Mouse (Mus musculus) hindbrain, postnatal 0 days (tissue): ENCODE data around the gene Fbxw11. TPM values are rescaled to one million over a fixed set of nuclear protein-coding genes. Genes with fewer than 3 reads are reported as not detected.
"Not testable (repeated sequence)": the region's sequence is repeated elsewhere in the genome, so short reads cannot be mapped to it uniquely, and the experiment has no call there.

Experiments used
- ATAC-seq: fragments of 200-750 bp; cut with Nextera tagmentation; 2 replicates; pipeline ENCODE4 v1.8.0; 2017; ENCODE audit warnings: mild to moderate bottlenecking, moderate TSS enrichment, moderate library complexity
- DNase-seq: peaks from one replicate; pipeline ENCODE4 v3.0.0-alpha.2; 2015; ENCODE audit warnings: low spot score
- H3K27ac ChIP-seq: fragments of 300-500 bp; sonication (generic); 2 replicates; pipeline ENCODE4 v1.5.1; 2014; ENCODE audit warnings: mild to moderate bottlenecking
- H3K27me3 ChIP-seq: fragments of 300-500 bp; sonication (generic); 2 replicates; pipeline ENCODE4 v1.6.1; 2014; ENCODE audit warnings: low read length, mixed read lengths; ENCODE audit not compliant: insufficient read depth
- H3K36me3 ChIP-seq: fragments of 300-500 bp; sonication (generic); 2 replicates; pipeline ENCODE4 v1.6.1; 2014; ENCODE audit warnings: low read length, mixed read lengths; ENCODE audit not compliant: insufficient read depth
- H3K4me1 ChIP-seq: fragments of 300-500 bp; sonication (generic); 2 replicates; pipeline ENCODE4 v1.6.1; 2014; ENCODE audit warnings: antibody characterized with exemption, low read length, mixed read lengths; ENCODE audit not compliant: insufficient read depth
- H3K4me2 ChIP-seq: fragments of 300-500 bp; sonication (generic); 2 replicates; pipeline ENCODE4 v1.6.1; 2014; ENCODE audit warnings: low read depth, mild to moderate bottlenecking, low read length, moderate library complexity, mixed read lengths
- H3K4me3 ChIP-seq: fragments of 300-500 bp; sonication (generic); 2 replicates; pipeline ENCODE4 v1.5.1; 2014; ENCODE audit warnings: low read length
- H3K9ac ChIP-seq: fragments of 300-500 bp; sonication (generic); replicated peaks from 2 replicates; pipeline ENCODE4 v1.6.1; 2014; ENCODE audit warnings: mild to moderate bottlenecking, low read length, moderate library complexity, mixed read lengths
- H3K9me3 ChIP-seq: fragments of 300-500 bp; sonication (generic); 2 replicates; pipeline ENCODE4 v1.6.1; 2016; ENCODE audit warnings: low read length, mixed read lengths
- CTCF ChIP-seq: IDR thresholded peaks from 2 replicates; pipeline ENCODE4 v1.5.1; 2016; ENCODE audit warnings: antibody characterized with exemption, control low read depth, low read depth
- WGBS: fragments of 180-500 bp; shearing (Covaris S2); extraction: QIAGEN DNeasy Blood & Tissue Kit; methylation state at CpG from one replicate; pipeline ENCODE4 v1.1.7; 2014; 5-methylcytosine and 5-hydroxymethylcytosine counted together
- polyA plus RNA-seq: library from polyadenylated mRNA; unstranded; fragments of >200 nt; fragmentation: Nextera tagmentation; extraction: Ambion mirVana; gene quantifications from 2 replicates; pipeline ENCODE4 v1.2.1, GENCODE M21; 2015
- total RNA-seq: library from RNA; depleted of rRNA; stranded (reverse); fragments of >200 nt; gene quantifications from 2 replicates; pipeline ENCODE4 v1.2.3, GENCODE M21; 2014

Fbxw11 gene
- total and polyA plus RNA-seq, 2 experiments from 2014 or later, result 95.4 to 149 TPM

- ATAC-seq (no peak), DNase-seq (no peak)
- no peaks in the 10 kb centered on the region for H3K9me3 ChIP-seq
- H3K36me3 ChIP-seq, result no peaks in the 10 kb centered on the region
- H3K4me1 ChIP-seq, result 0 out of 2 replicates have a peak, but pooled peaks cover 4% of the 10 kb centered on the region
- no peak overlapping the region for H3K27ac ChIP-seq
- WGBS, result 93% methylated on average over 1 of the region's 1 CpGs
- H3K4me3 ChIP-seq, result no peak overlapping the region
- no peaks in the 10 kb centered on the region for H3K27me3 ChIP-seq
- no peak for TF ChIP-seq CTCF
- H3K4me2 ChIP-seq, result no peak overlapping the region
- no peak overlapping the region for H3K9ac ChIP-seq
These were observed 50.3 kb downstream of the Fbxw11 start for GRCm38 (mm10) chr11:32692834-32693233.

GRCm38 (mm10) chr11:32693431-32694141 is 51.1 kb downstream of the Fbxw11 start:
- H3K4me3 ChIP-seq, result no peak overlapping the region
- 0 out of 2 replicates have a peak, but pooled peaks cover 4% of the 10 kb centered on the region for H3K4me1 ChIP-seq
- H3K4me2 ChIP-seq, result no peak overlapping the region
- no peaks in the 10 kb centered on the region for H3K27me3 ChIP-seq
- H3K9me3 ChIP-seq, result no peaks in the 10 kb centered on the region
- ATAC-seq (peak; percentile 74), DNase-seq (peak; percentile 63)
- H3K27ac ChIP-seq, result no peak overlapping the region
- H3K36me3 ChIP-seq, result no peaks in the 10 kb centered on the region
- WGBS, result 50% methylated on average over 7 of the region's 7 CpGs
- H3K9ac ChIP-seq, result no peak overlapping the region
- peak; percentile 69 for TF ChIP-seq CTCF

- WGBS, result 47% methylated on average over 9 of the region's 9 CpGs
- H3K4me3 ChIP-seq, DNase-seq, H3K4me2 ChIP-seq, H3K9me3 ChIP-seq, ATAC-seq, H3K36me3 ChIP-seq, H3K9ac ChIP-seq, H3K4me1 ChIP-seq, H3K27me3 ChIP-seq: not testable (repeated sequence)
- H3K27ac ChIP-seq, result peak overlapping the region; percentile 66
These were observed 51.9 kb downstream of the Fbxw11 start for GRCm38 (mm10) chr11:32694322-32695003.

- DNase-seq, result no peak
- WGBS, result 53% methylated on average over 2 of the region's 2 CpGs
- Histone ChIP-seq H3K4me2 (no peak overlapping the region), H3K27me3 (no peaks in the 10 kb centered on the region), H3K4me1 (0 out of 2 replicates have a peak, but pooled peaks cover 4% of the 10 kb centered on the region), H3K9ac (no peak overlapping the region), H3K4me3 (no peak overlapping the region), H3K36me3 (no peaks in the 10 kb centered on the region), H3K27ac (no peak overlapping the region), H3K9me3 (no peaks in the 10 kb centered on the region)
- TF ChIP-seq CTCF, result no peak
- ATAC-seq, result no peak
These were observed 54.0 kb downstream of the Fbxw11 start for GRCm38 (mm10) chr11:32696446-32697090.

GRCm38 (mm10) chr11:32697695-32698094 is 55.2 kb downstream of the Fbxw11 start:
- no peaks in the 10 kb centered on the region for H3K9me3 ChIP-seq
- no peak for DNase-seq
- no peak overlapping the region for H3K4me2 ChIP-seq
- no peaks in the 10 kb centered on the region for H3K27me3 ChIP-seq
- H3K4me3 ChIP-seq, result no peak overlapping the region
- 74% methylated on average over 3 of the region's 3 CpGs for WGBS
- H3K9ac ChIP-seq, result no peak overlapping the region
- no peak for ATAC-seq
- no peaks in the 10 kb centered on the region for H3K36me3 ChIP-seq
- no peak for TF ChIP-seq CTCF
- 0 out of 2 replicates have a peak, but pooled peaks cover 4% of the 10 kb centered on the region for H3K4me1 ChIP-seq
- H3K27ac ChIP-seq, result no peak overlapping the region

GRCm38 (mm10) chr11:32699913-32700493 is 57.5 kb downstream of the Fbxw11 start:
- ATAC-seq, result no peak
- no peak overlapping the region for H3K9ac ChIP-seq
- no peaks in the 10 kb centered on the region for H3K27me3 ChIP-seq
- peaks cover 12% of the 10 kb centered on the region; the same call in 1 of the 2 replicates for H3K4me1 ChIP-seq
- no peak overlapping the region for H3K4me2 ChIP-seq
- no peaks in the 10 kb centered on the region for H3K9me3 ChIP-seq
- 79% methylated on average over 3 of the region's 3 CpGs for WGBS
- no peak overlapping the region for H3K27ac ChIP-seq
- H3K4me3 ChIP-seq, result no peak overlapping the region
- no peak for TF ChIP-seq CTCF
- no peak for DNase-seq
- H3K36me3 ChIP-seq, result no peaks in the 10 kb centered on the region
